Mouse (Mus musculus) erythroblast, embryonic 14.5 days (primary cell): ENCODE measurements around the gene Ube2f. TPM values are rescaled to one million over a fixed set of nuclear protein-coding genes. Genes with fewer than 3 reads are reported as not detected.
A peak's percentile ranks its signal among the peaks of the same experiment; 100 is the strongest.

Experiments used
- H3K27me3 ChIP-seq: 2 replicates; pipeline ENCODE4 v1.6.1; 2012; ENCODE audit warnings: inconsistent platforms; ENCODE audit not compliant: control insufficient read depth
- H3K36me3 ChIP-seq: 2 replicates; pipeline ENCODE4 v1.6.1; 2012; ENCODE audit warnings: mild to moderate bottlenecking, inconsistent platforms; ENCODE audit not compliant: control insufficient read depth
- H3K4me1 ChIP-seq: 2 replicates; pipeline ENCODE4 v1.6.1; 2012; ENCODE audit warnings: inconsistent platforms; ENCODE audit not compliant: control insufficient read depth
- H3K4me3 ChIP-seq: replicated peaks from 2 replicates; pipeline ENCODE3; 2012; ENCODE audit warnings: moderate library complexity, mild to moderate bottlenecking, inconsistent platforms
- H3K9me3 ChIP-seq: 2 replicates; pipeline ENCODE4 v1.6.1; 2012; ENCODE audit warnings: low read length, inconsistent platforms, mixed read lengths; ENCODE audit not compliant: control insufficient read depth
- GATA1 ChIP-seq: IDR thresholded peaks from 2 replicates; pipeline ENCODE4 v1.6.1; 2012; ENCODE audit warnings: low read length, inconsistent platforms, mixed read lengths
- TAL1 ChIP-seq: IDR thresholded peaks from 3 replicates; pipeline ENCODE4 v1.6.1; 2012; ENCODE audit warnings: low read length, inconsistent platforms, mixed read lengths
- polyA plus RNA-seq: library from polyadenylated mRNA; stranded (reverse); fragments of >175 nt; gene quantifications from 2 replicates; pipeline ENCODE4 v1.2.3, GENCODE M21; 2012

Ube2f gene
- polyA plus RNA-seq, 1 experiment = 3.8 TPM

GRCm38 (mm10) chr1:91250415-91251147 lies 477 bp downstream of the Ube2f start:
- H3K27me3 ChIP-seq = no peaks in the 10 kb centered on the region
- H3K4me3 ChIP-seq = peak overlapping the region; percentile 100
- TF ChIP-seq TAL1 (no peak), GATA1 (no peak)
- no peaks in the 10 kb centered on the region for H3K9me3 ChIP-seq
- H3K4me1 ChIP-seq = peaks cover 65% of the 10 kb centered on the region
- H3K36me3 ChIP-seq = peaks cover 31% of the 10 kb centered on the region

- peak overlapping the region; percentile 100 for H3K4me3 ChIP-seq
- no peak for TF ChIP-seq GATA1
- TF ChIP-seq TAL1 = no peak
- H3K36me3 ChIP-seq = peaks cover 36% of the 10 kb centered on the region
- H3K9me3 ChIP-seq = no peaks in the 10 kb centered on the region
- peaks cover 59% of the 10 kb centered on the region for H3K4me1 ChIP-seq
- H3K27me3 ChIP-seq = no peaks in the 10 kb centered on the region
Observed at GRCm38 (mm10) chr1:91251148-91251650, 1.1 kb downstream of the Ube2f start.

- H3K27me3 ChIP-seq = no peaks in the 10 kb centered on the region
- TF ChIP-seq GATA1 = no peak
- H3K4me3 ChIP-seq = peak overlapping the region; percentile 100
- H3K9me3 ChIP-seq = no peaks in the 10 kb centered on the region
- peaks cover 43% of the 10 kb centered on the region for H3K36me3 ChIP-seq
- H3K4me1 ChIP-seq = peaks cover 59% of the 10 kb centered on the region
Observed at GRCm38 (mm10) chr1:91251927-91252326, 1.8 kb downstream of the Ube2f start.

- H3K36me3 ChIP-seq = peaks cover 75% of the 10 kb centered on the region
- H3K4me1 ChIP-seq = peaks cover 27% of the 10 kb centered on the region
- H3K9me3 ChIP-seq = no peaks in the 10 kb centered on the region
- no peaks in the 10 kb centered on the region for H3K27me3 ChIP-seq
- TF ChIP-seq GATA1 (no peak), TAL1 (no peak)
- H3K4me3 ChIP-seq = no peak overlapping the region
Observed at GRCm38 (mm10) chr1:91257918-91258317, 7.8 kb downstream of the Ube2f start.

DNA sequence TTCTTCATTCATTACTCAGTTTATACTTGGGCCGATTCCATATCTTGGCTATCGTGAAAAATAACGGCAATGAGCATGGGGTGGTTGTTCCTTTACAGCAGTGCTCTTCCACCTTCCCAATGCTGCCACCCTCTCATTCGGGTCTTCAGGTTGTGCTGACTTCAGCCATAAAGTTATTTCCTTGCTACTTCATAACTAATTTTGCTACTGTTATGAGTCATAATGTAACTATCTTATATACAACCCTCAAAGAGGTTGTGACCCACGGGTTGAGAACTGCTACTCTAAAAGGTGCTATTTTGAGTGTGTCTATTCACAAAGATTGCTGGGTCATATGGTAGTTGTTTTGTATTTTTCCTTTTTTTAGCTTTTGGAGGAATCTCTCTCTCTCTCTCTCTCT lies 9.7 kb downstream of the Ube2f start:
- H3K4me1 ChIP-seq = peaks cover 21% of the 10 kb centered on the region
- no peak overlapping the region for H3K4me3 ChIP-seq
- TF ChIP-seq GATA1 (no peak), TAL1 (no peak)
- peaks cover 74% of the 10 kb centered on the region for H3K36me3 ChIP-seq
- no peaks in the 10 kb centered on the region for H3K27me3 ChIP-seq
- H3K9me3 ChIP-seq = no peaks in the 10 kb centered on the region

DNA sequence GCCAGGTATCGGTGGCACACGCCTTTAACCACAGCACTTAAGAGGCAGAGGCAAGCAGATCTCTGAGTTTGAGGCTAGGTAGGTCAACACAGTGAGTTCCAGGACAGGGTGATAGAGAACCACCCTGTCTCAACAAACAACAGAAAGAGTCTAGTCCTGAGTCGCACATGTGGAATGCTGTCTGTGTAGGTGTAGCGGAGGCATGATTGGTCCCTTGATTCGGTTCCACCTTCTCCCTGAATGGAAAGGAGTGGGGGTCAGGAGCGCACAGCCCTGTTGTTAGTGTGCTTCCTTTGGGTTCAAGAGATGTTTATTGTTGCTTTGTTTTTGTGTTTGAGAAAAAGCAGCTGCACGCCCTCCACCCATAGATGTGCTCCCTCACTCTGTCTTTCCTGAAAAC lies 12.4 kb downstream of the Ube2f start:
- Histone ChIP-seq H3K36me3 (peaks cover 75% of the 10 kb centered on the region), H3K4me1 (peaks cover 15% of the 10 kb centered on the region), H3K4me3 (no peak overlapping the region), H3K9me3 (no peaks in the 10 kb centered on the region), H3K27me3 (no peaks in the 10 kb centered on the region)
- TF ChIP-seq GATA1 (no peak), TAL1 (no peak)

- H3K4me3 ChIP-seq = no peak overlapping the region
- no peaks in the 10 kb centered on the region for H3K9me3 ChIP-seq
- no peaks in the 10 kb centered on the region for H3K27me3 ChIP-seq
- H3K36me3 ChIP-seq = peaks cover 67% of the 10 kb centered on the region
- TF ChIP-seq GATA1 (no peak), TAL1 (no peak)
- H3K4me1 ChIP-seq = peaks cover 6% of the 10 kb centered on the region
Observed at GRCm38 (mm10) chr1:91272260-91272659, 22.2 kb downstream of the Ube2f start.

- Histone ChIP-seq H3K4me1 (peaks cover 6% of the 10 kb centered on the region), H3K36me3 (peaks cover 87% of the 10 kb centered on the region), H3K9me3 (no peaks in the 10 kb centered on the region), H3K27me3 (no peaks in the 10 kb centered on the region), H3K4me3 (no peak overlapping the region)
- TF ChIP-seq TAL1 = no peak
- TF ChIP-seq GATA1 = no peak
Observed at GRCm38 (mm10) chr1:91276581-91276980, 26.5 kb downstream of the Ube2f start.

DNA sequence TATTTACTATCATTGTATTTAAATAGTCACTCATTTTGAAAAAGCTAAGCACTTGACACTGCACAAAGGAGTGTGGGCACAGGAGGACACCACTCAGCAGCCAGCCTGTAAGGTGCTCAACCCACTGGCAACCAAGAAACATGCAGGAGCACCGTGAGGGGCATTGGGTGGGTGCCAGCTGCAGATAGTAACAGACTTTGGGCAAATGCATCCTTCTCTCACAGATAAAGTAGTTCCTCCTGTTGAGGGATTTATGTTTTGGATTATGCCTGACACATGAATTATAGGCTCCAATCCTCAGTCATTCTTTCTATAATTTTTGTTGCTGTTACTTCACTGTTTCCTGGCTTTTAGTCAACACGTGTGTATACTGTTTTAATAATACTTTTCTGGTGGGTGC lies 27.4 kb downstream of the Ube2f start:
- Histone ChIP-seq H3K27me3 (no peaks in the 10 kb centered on the region), H3K9me3 (no peaks in the 10 kb centered on the region), H3K4me3 (no peak overlapping the region), H3K36me3 (peaks cover 87% of the 10 kb centered on the region), H3K4me1 (peaks cover 1% of the 10 kb centered on the region)
- TF ChIP-seq TAL1 = no peak
- no peak for TF ChIP-seq GATA1
